Mouse (Mus musculus): ENCODE results near the gene Bbs9. TPM values are rescaled to one million over a fixed set of nuclear protein-coding genes. Genes with fewer than 3 reads are reported as not detected.

Bbs9 gene
- polyA plus RNA-seq, 1 experiment, result not detected

DNA sequence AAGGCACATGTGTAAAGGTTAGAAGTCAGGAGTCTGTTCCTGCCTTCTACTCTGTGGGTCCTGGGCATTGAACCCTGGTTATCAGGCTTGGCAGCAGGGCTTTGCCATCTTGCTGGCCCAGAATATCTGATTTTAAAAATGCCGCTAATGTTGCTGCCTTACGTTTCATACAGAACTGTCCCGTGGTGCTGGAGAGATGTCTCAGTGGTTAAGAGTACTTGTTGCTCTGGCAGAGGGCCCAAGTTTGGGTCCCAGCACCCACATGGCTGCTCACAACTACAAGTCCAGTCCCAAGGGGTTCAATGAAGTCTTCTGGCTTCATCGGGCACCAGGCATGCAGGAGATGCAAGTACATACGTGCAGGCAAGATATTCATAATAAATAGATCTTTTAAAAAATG lies 9.3 kb upstream of the Bbs9 start:
- peaks cover 28% of the 10 kb centered on the region for H3K4me1 ChIP-seq (ENCODE audit: control insufficient read depth)
- H3K9me3 ChIP-seq (ENCODE audit: control insufficient read depth, low read length), result no peaks in the 10 kb centered on the region
- no peaks in the 10 kb centered on the region for H3K27me3 ChIP-seq (ENCODE audit: control insufficient read depth)
- peaks cover 38% of the 10 kb centered on the region for H3K36me3 ChIP-seq (ENCODE audit: control insufficient read depth)
- TF ChIP-seq TAL1 (IDR thresholded peaks at IDR 0.05; ENCODE audit: low read length), result no peak
- no peak for TF ChIP-seq GATA1 (IDR thresholded peaks at IDR 0.05; ENCODE audit: low read length)
- H3K4me3 ChIP-seq (replicated peaks), result no peak overlapping the region

DNA sequence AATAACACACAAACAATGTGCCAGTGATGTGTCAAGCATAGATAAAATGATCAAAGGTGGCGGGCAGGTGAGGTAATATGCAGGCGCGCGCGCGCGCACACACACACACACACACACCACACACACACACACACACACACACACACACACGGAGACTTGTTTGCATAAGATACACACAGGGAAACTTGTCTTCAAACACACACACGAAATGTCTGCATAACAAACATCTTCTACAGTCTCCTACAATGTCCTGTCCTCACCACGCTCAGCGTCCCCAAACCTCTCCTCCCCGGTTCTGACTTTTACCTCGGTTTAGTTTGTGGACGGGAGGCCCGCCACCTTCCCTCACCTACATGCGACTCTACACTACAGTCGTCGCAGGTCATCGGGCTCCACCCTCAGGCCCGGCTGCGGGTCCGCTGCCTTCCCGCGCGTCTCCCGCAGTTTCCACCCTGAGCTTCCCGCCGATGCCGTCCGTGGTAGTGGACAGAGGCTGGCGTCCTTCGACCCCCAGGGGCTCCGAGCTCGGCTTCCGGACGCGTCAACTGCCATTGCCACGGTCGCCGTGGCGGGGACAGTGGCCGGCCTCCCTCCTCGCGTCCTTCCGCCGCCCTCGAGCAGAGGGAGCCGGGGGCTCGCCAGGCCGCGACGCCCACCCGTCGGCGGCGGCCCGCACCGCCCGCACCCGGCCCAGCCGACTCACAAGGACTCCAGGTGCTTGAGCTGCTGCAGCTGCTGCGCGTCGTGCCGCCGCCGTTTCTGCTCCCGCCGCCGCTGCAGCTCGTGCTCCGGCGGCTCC lies 7.9 kb upstream of the Bbs9 start:
- Histone ChIP-seq H3K27me3 (ENCODE audit: control insufficient read depth) (no peaks in the 10 kb centered on the region), H3K4me1 (ENCODE audit: control insufficient read depth) (peaks cover 28% of the 10 kb centered on the region), H3K36me3 (ENCODE audit: control insufficient read depth) (peaks cover 24% of the 10 kb centered on the region), H3K4me3 (replicated peaks) (peak overlapping the region; percentile 90), H3K9me3 (ENCODE audit: control insufficient read depth, low read length) (no peaks in the 10 kb centered on the region)
- TF ChIP-seq GATA1 (IDR thresholded peaks at IDR 0.05; ENCODE audit: low read length) (no peak), TAL1 (IDR thresholded peaks at IDR 0.05; ENCODE audit: low read length) (no peak)

DNA sequence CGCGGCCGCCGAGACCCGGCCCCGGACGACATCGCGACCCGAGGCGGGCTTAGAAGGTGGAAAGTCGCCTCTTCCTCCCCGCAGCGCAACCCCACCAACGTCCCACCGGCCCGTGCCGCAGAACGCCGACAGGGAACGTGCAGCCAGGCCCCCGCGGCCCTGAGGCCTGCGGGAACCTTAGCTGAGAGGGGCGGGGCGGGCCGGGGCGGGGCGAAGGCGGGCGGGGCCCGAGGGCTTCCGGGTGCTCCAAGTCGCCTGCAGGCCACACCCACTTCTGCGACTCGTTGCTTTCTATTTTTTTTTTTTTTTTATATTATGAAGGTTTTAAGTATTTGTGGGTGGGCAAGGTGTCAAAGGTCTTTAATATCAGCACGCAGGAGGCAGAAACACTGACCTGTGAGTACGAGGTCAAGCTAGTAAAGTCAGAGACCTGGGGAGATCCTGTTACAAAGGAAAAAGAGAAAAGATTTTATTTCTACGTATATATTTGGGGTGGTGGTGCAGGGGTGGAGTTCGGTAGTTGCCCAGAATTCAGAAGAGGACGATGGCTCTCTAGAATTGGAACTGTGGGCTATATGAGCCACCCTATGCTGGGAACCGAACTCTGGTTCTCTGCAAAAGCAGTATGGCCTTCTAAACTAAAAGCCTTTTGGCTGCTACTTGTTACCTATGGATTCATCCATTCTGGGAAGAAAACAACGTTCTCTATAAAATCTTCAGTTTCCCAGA lies 7.2 kb upstream of the Bbs9 start:
- TF ChIP-seq TAL1 (IDR thresholded peaks at IDR 0.05; ENCODE audit: low read length), result no peak
- no peak for TF ChIP-seq GATA1 (IDR thresholded peaks at IDR 0.05; ENCODE audit: low read length)
- H3K27me3 ChIP-seq (ENCODE audit: control insufficient read depth), result no peaks in the 10 kb centered on the region
- H3K4me1 ChIP-seq (ENCODE audit: control insufficient read depth), result peaks cover 33% of the 10 kb centered on the region
- peak overlapping the region; percentile 90 for H3K4me3 ChIP-seq (replicated peaks)
- H3K36me3 ChIP-seq (ENCODE audit: control insufficient read depth), result peaks cover 22% of the 10 kb centered on the region
- no peaks in the 10 kb centered on the region for H3K9me3 ChIP-seq (ENCODE audit: control insufficient read depth, low read length)

DNA sequence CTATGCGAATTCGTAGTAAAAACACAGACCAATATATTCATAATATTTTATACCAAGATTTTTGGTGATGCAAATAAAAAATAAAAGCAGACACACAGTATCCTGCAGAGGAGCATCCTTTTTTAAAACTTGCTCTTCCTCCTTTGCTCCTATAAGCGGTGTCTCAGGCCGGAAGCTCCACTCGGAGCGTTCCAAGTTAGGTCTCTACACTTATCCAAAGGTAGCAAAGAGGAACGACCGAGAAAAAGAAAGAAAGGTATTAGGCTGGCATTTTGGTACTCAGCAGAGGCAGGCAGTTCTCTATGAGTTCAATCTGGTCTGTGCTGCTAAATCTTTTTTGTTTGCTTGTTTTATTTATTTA lies 6.6 kb upstream of the Bbs9 start:
- Histone ChIP-seq H3K4me3 (replicated peaks) (peak overlapping the region; percentile 90), H3K36me3 (ENCODE audit: control insufficient read depth) (peaks cover 19% of the 10 kb centered on the region), H3K4me1 (ENCODE audit: control insufficient read depth) (peaks cover 33% of the 10 kb centered on the region), H3K27me3 (ENCODE audit: control insufficient read depth) (no peaks in the 10 kb centered on the region), H3K9me3 (ENCODE audit: control insufficient read depth, low read length) (no peaks in the 10 kb centered on the region)
- TF ChIP-seq GATA1 (IDR thresholded peaks at IDR 0.05; ENCODE audit: low read length) (no peak), TAL1 (IDR thresholded peaks at IDR 0.05; ENCODE audit: low read length) (no peak)

DNA sequence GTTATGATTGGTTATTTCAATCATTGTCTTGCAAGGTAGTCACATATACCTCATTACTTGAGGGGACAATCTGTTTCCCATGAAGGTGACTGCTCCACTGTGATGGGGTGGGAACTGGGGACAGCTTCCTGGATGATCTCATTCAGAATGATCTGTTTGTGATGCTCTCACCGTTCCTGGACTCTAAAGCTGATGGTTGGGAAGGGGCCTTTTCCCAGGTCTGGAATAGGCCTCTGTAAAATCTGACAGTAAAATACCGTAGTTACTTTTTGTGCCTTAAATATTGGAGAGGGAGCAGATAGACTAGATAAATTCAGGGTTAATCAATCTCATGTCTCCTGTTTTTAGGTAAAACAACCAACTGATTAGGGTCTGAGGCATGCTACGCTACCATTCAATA lies 5.9 kb upstream of the Bbs9 start, which contains the start of gene Rp9:
Gene Rp9 (minus strand): TSS at position 101 of the 400 bp plus-strand sequence.
- TF ChIP-seq GATA1 (IDR thresholded peaks at IDR 0.05; ENCODE audit: low read length) (no peak), TAL1 (IDR thresholded peaks at IDR 0.05; ENCODE audit: low read length) (no peak)

DNA sequence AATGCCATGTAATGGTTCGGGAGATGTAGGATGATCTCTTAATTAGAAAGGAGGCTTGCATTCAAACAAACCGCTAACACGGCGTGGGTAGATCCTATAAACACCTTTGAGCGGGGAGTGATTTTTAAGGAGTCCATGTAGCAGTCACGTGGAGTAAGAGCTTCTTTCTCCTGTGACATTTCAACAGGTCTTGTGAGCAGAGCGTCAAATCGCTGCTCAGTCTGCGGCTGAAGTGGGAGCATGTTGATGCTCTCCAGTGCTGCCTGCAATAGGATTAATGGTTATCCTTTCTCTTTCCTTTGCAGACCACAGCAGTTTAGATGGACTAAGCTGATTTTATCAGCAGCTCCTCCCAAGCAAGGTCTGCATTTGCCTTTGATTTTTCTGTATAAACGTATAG lies 750 bp downstream of the Bbs9 start:
- Histone ChIP-seq H3K4me1 (ENCODE audit: control insufficient read depth) (peaks cover 26% of the 10 kb centered on the region), H3K9me3 (ENCODE audit: control insufficient read depth, low read length) (no peaks in the 10 kb centered on the region), H3K4me3 (replicated peaks) (peak overlapping the region; percentile 64), H3K27me3 (ENCODE audit: control insufficient read depth) (no peaks in the 10 kb centered on the region), H3K36me3 (ENCODE audit: control insufficient read depth) (no peaks in the 10 kb centered on the region)
- TF ChIP-seq GATA1 (IDR thresholded peaks at IDR 0.05; ENCODE audit: low read length) (no peak), TAL1 (IDR thresholded peaks at IDR 0.05; ENCODE audit: low read length) (no peak)

More for the DNA sequence above, 5.9 kb upstream of the Bbs9 start, which contains the start of gene Rp9:
- peaks cover 14% of the 10 kb centered on the region for H3K36me3 ChIP-seq (ENCODE audit: control insufficient read depth)
- H3K4me1 ChIP-seq (ENCODE audit: control insufficient read depth), result peaks cover 33% of the 10 kb centered on the region
- peak within 1 kb of the TSS; percentile 90 for H3K4me3 ChIP-seq (replicated peaks)
- no peaks in the 10 kb centered on the region for H3K9me3 ChIP-seq (ENCODE audit: control insufficient read depth, low read length)
- H3K27me3 ChIP-seq (ENCODE audit: control insufficient read depth), result no peaks in the 10 kb centered on the region

DNA sequence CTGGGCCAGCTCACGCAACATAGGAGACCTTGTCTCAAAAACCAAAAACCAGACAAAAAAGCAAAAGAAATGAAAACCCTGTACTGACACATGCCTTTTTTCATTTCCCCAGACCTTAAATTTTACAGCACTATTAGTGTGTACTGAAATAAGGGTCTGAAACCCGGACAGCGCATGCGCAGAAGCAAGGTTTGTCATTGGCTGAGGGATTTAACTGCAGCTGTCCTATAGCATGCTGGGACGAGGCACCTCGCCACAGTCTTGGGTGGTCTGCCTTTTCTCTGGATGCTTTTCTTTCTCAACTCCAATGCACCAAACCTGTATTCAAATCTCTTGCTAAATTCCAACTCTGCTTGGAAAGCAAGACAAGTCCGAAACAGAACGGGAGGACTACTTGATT lies 3.4 kb downstream of the Bbs9 start:
- Histone ChIP-seq H3K36me3 (ENCODE audit: control insufficient read depth) (no peaks in the 10 kb centered on the region), H3K4me1 (ENCODE audit: control insufficient read depth) (peaks cover 21% of the 10 kb centered on the region), H3K4me3 (replicated peaks) (no peak overlapping the region), H3K9me3 (ENCODE audit: control insufficient read depth, low read length) (no peaks in the 10 kb centered on the region), H3K27me3 (ENCODE audit: control insufficient read depth) (no peaks in the 10 kb centered on the region)
- TF ChIP-seq TAL1 (IDR thresholded peaks at IDR 0.05; ENCODE audit: low read length) (no peak), GATA1 (IDR thresholded peaks at IDR 0.05; ENCODE audit: low read length) (no peak)

DNA sequence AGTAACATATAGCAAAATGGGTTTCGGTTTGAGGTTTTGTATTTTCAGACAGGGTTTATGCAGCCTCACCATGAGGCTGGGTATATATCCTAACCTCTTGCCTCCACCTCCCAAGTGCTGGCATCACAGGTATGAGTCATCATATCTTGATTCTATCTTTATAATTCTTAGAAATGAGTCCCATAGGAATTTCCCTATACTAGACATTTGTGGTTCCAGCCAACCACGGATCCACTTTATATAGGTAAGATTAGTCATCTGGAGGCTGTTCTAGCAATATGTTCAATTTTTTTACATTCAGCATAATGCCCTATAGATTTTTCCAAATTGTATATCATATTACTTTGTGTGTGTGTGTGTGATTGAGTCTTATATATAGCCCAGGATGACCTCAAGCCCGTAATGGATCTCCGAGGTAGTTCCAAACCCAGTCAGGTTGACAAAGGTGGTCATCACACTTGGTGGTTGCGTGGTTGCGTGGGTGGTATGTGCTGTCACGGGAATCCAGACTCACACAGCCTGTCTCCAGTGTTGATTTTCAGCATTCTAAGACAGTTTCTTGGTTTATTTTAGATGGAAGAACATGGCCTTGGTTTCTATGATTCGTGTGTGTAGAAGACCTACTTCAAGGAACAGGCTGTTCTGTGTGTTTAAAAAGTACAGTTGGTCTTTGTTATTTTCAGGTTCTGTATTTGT lies 8.5 kb downstream of the Bbs9 start:
- no peaks in the 10 kb centered on the region for H3K9me3 ChIP-seq (ENCODE audit: control insufficient read depth, low read length)
- H3K4me3 ChIP-seq (replicated peaks), result no peak overlapping the region
- H3K27me3 ChIP-seq (ENCODE audit: control insufficient read depth), result no peaks in the 10 kb centered on the region
- no peaks in the 10 kb centered on the region for H3K4me1 ChIP-seq (ENCODE audit: control insufficient read depth)
- H3K36me3 ChIP-seq (ENCODE audit: control insufficient read depth), result no peaks in the 10 kb centered on the region
- TF ChIP-seq GATA1 (IDR thresholded peaks at IDR 0.05; ENCODE audit: low read length), result no peak
- TF ChIP-seq TAL1 (IDR thresholded peaks at IDR 0.05; ENCODE audit: low read length), result no peak

Data from erythroblast, embryonic 14.5 days (primary cell).